Mouse (Mus musculus) small intestine, adult 2 months (tissue): ENCODE results near the gene Snx8.

Experiments
- CTCF ChIP-seq: fragments of 200-500 bp; IDR thresholded peaks from 2 replicates; pipeline ENCODE4 v1.5.1; 2012; ENCODE audit warnings: low read depth, mild to moderate bottlenecking, control low read depth, inconsistent platforms, low read length, moderate library complexity, mixed read lengths; ENCODE audit not compliant: insufficient replicate concordance, insufficient read length; ENCODE audit errors: extremely low read depth
- POLR2A ChIP-seq: fragments of 200-500 bp; IDR thresholded peaks from 2 replicates; pipeline ENCODE4 v1.6.1; 2012; ENCODE audit warnings: low read depth, mild to moderate bottlenecking, control low read depth, inconsistent platforms, low read length, moderate library complexity

GRCm38 (mm10) chr5:140345244-140345643 is 43.8 kb downstream of the Snx8 start:
- no peak for TF ChIP-seq CTCF
- TF ChIP-seq POLR2A, result no peak
